Mouse (Mus musculus) CD4-positive naive resting alpha-beta T cell, adult 76 days (primary cell): ENCODE data around the gene Pate1. TPM values are rescaled to one million over a fixed set of nuclear protein-coding genes. Genes with fewer than 3 reads are reported as not detected.

Experiments used
- total RNA-seq: library from RNA; stranded (reverse); gene quantifications from one replicate; pipeline ENCODE4 v1.2.4, GENCODE M21; 2023

The Pate1 gene
- not detected for total RNA-seq

DNA sequence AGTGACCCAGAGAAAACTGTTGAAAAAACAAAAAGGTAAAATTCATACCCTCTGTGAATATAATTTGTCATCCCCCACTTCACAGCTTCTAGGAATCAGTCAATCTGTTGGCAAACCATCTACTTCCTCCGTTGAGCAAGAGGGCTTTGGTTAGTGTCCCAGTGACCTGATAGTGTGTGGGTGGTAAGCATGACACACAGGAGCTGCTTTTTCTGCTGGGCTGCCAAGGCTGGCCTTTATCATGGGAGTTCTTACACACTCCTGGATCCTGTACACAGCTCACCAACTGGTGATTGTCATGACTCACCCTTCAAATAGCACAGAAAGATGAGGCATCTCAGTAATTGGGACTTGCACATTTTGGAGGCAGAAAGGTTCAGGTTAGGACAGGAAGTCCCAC lies at the start of gene Pate1:
TSS of gene Pate1 (minus strand) at position 378 of the 400 bp plus-strand sequence.

DNA sequence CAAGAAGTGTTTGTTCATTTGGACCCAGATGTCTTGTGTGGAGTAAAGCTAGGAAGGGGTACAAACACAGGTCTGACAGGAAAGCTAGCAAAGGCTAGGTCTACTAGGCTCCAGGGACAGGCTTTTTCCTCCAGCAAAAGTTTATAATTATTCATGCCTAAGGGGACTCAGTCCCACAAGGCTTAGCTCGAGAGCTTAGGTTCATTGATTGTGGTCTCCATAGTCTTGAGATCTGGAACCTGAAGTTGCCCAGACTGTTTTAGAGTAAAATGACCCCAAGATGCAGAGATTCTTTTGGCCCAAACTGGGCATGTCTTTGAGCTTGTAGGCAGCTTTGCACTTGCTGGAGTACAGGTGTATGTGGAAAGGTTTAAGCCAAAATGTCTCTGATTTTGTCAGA lies 39.1 kb downstream of the Pate1 start, which contains the start of gene Pate3:
TSS of gene Pate3 (minus strand) at position 101 of the 400 bp plus-strand sequence.

Other genes with a start within 250 kb of the Pate1 start
- gene Gm1113, start 169.1 kb downstream of the Pate1 start, total RNA-seq: not detected
- 0.32 TPM for gene Ddx25, start 128.9 kb downstream of the Pate1 start, total RNA-seq
- gene Pus3, start 128.8 kb downstream of the Pate1 start, total RNA-seq: 30.6 TPM
- gene Pate2, start 117.1 kb downstream of the Pate1 start, total RNA-seq: 0.32 TPM
- gene Hyls1, start 117.0 kb downstream of the Pate1 start, total RNA-seq: 9.1 TPM
- gene Pate4, start 75.4 kb downstream of the Pate1 start, total RNA-seq: not detected
- gene Pate3, start 39.2 kb downstream of the Pate1 start, total RNA-seq: not detected
- not detected for gene Gm17677, start 53.7 kb upstream of the Pate1 start, total RNA-seq
- gene Gm17727, start 90.7 kb upstream of the Pate1 start, total RNA-seq: not detected
- not detected for gene Gm27235, start 102.7 kb upstream of the Pate1 start, total RNA-seq
- not detected for gene D730048I06Rik, start 102.7 kb upstream of the Pate1 start, total RNA-seq
- gene 9230110F15Rik, start 156.8 kb upstream of the Pate1 start, total RNA-seq: not detected
- not detected for gene 9230113P08Rik, start 221.0 kb upstream of the Pate1 start, total RNA-seq